Mouse (Mus musculus) forebrain, embryonic 10.5 days (tissue): ENCODE results near the gene Gm29427. TPM values are rescaled to one million over a fixed set of nuclear protein-coding genes. Genes with fewer than 3 reads are reported as not detected.

ENCODE experiments used
- DNase-seq: peaks from one replicate; pipeline ENCODE4 v3.0.0-alpha.2; 2017; ENCODE audit warnings: low spot score; ENCODE audit errors: extremely low spot score
- H3K27ac ChIP-seq: fragments of 300-500 bp; sonication (generic); 2 replicates; pipeline ENCODE4 v1.5.1; 2016; ENCODE audit warnings: mild to moderate bottlenecking
- H3K27me3 ChIP-seq: fragments of 300-500 bp; sonication (generic); 2 replicates; pipeline ENCODE4 v1.6.1; 2016; ENCODE audit warnings: mild to moderate bottlenecking; ENCODE audit not compliant: poor library complexity, severe bottlenecking
- H3K36me3 ChIP-seq: fragments of 300-500 bp; sonication (generic); replicated peaks from 2 replicates; pipeline ENCODE4 v1.6.1; 2016; ENCODE audit warnings: mild to moderate bottlenecking, moderate library complexity
- H3K4me1 ChIP-seq: fragments of 300-500 bp; sonication (generic); 2 replicates; pipeline ENCODE4 v1.6.1; 2016
- H3K4me3 ChIP-seq: fragments of 300-500 bp; sonication (generic); 2 replicates; pipeline ENCODE4 v1.5.1; 2016; ENCODE audit warnings: mild to moderate bottlenecking, moderate library complexity
- H3K9me3 ChIP-seq: fragments of 300-500 bp; sonication (generic); 2 replicates; pipeline ENCODE4 v1.6.1; 2016; ENCODE audit warnings: mild to moderate bottlenecking, moderate library complexity
- WGBS: fragments of 180-500 bp; shearing (Covaris S2); methylation state at CpG from one replicate; pipeline ENCODE4 v1.1.7; 2016; 5-methylcytosine and 5-hydroxymethylcytosine counted together
- polyA plus RNA-seq: library from polyadenylated mRNA; unstranded; fragments of >200 nt; fragmentation: Nextera tagmentation; extraction: Ambion mirVana; gene quantifications from 2 replicates; pipeline ENCODE4 v1.2.1, GENCODE M21; 2016

Gene Gm29427
- polyA plus RNA-seq, 1 experiment from 2014 or later, result not detected

DNA sequence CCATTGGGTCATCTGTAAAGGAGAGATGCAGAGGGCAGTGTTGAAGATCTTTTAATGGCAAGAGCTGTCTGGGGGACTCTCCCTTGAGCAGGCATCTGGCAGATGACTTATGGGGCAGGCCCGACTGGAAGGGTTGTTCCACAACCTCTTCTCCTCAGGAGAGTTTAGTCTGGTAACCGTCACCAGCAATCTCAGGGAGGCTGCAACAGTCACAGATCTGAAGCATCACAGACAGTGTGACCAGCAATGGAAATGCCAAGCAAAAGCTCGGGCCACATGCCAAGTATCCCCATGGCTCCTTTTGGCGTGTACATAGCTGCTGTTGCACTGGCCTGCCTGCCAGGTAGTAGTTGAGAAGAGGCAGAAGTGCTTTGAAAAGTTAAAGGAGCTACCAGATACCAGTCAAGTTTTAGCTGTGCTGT, 24.6 kb upstream of the Gm29427 start:
- 83% methylated on average over 4 of the region's 4 CpGs for WGBS
- DNase-seq, result no peak
- Histone ChIP-seq H3K4me1 (peaks cover 21% of the 10 kb centered on the region), H3K4me3 (no peak overlapping the region), H3K27ac (peak overlapping the region; percentile 60), H3K27me3 (no peaks in the 10 kb centered on the region), H3K36me3 (no peaks in the 10 kb centered on the region), H3K9me3 (no peaks in the 10 kb centered on the region)

DNA sequence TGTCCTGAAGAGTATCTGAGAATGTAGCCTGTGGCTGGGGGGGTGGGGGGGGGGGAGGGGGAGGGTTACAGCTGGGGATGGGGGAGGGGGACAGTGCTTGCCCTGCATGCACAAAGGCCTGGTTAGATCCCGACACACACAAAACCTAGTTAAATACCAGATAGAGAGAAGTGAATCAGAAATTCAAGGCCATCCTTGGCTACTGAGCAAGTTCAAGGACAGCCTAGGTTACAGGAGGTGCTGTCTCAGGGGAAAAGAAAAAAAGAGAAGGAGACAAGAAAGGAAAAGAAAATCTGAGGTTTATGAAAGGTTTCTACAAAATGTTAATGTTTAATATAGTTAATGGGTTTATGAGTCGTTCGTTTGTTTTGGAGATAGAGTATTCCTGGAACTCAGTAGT, 24.0 kb upstream of the Gm29427 start:
- no peaks in the 10 kb centered on the region for H3K36me3 ChIP-seq
- peaks cover 21% of the 10 kb centered on the region for H3K4me1 ChIP-seq
- 80% methylated on average over 3 of the region's 3 CpGs for WGBS
- H3K27me3 ChIP-seq, result no peaks in the 10 kb centered on the region
- H3K9me3 ChIP-seq, result no peaks in the 10 kb centered on the region
- no peak overlapping the region for H3K4me3 ChIP-seq
- DNase-seq, result no peak
- no peak overlapping the region for H3K27ac ChIP-seq

DNA sequence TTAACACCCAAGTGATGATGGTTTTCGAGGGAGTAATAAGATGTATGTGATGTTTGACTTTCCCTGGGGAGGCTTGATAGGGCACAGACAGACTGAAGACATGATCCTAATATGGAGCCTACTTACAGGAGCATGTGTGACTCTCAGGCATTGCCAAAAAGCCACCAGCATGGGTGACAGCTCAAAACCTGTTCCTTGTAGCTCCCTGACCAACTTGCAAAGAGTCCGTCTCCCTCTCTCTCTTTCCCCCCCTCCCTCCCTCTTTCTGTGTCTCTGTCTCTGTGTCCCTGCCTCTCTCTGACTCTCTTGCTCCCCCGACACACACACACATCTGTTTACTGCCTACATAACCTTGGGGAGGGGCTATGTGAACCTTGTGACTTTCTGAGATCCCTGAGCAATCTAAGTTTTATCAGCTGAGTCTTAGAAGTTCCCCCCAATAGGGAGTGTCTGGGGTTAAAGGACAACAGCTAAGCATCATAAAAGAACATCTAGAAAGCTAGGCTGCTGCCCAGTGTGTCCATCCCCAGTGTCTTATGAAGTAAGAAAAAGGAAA, 23.0 kb upstream of the Gm29427 start:
- no peak for DNase-seq
- Histone ChIP-seq H3K27me3 (no peaks in the 10 kb centered on the region), H3K4me3 (no peak overlapping the region), H3K9me3 (no peaks in the 10 kb centered on the region), H3K27ac (no peak overlapping the region), H3K36me3 (no peaks in the 10 kb centered on the region), H3K4me1 (peaks cover 19% of the 10 kb centered on the region)
- WGBS, result 92% methylated on average over 3 of the region's 3 CpGs

DNA sequence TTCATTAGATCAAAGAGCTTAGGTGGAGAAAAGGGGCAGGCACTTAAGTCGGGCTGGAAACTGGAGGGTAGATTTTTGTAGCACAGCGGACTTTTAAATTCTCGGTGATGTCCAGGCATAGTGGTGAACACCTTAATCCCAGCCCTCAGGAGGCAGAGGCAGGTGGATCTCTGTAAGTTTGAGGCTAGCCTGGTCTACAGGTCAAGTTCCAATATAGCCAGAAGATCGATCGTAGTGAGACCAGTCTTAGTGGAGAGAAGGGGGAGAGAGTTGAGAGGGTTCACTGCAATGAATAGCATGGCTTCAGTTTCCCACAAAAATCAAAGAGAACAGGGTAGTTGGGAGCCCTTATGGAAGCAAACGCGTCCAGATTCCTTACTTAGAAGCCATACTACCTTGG, 22.3 kb upstream of the Gm29427 start:
- no peak for DNase-seq
- 93% methylated on average over 7 of the region's 7 CpGs for WGBS
- H3K4me1 ChIP-seq, result peaks cover 11% of the 10 kb centered on the region
- no peaks in the 10 kb centered on the region for H3K36me3 ChIP-seq
- H3K27ac ChIP-seq, result no peak overlapping the region
- no peaks in the 10 kb centered on the region for H3K9me3 ChIP-seq
- no peaks in the 10 kb centered on the region for H3K27me3 ChIP-seq
- H3K4me3 ChIP-seq, result no peak overlapping the region

DNA sequence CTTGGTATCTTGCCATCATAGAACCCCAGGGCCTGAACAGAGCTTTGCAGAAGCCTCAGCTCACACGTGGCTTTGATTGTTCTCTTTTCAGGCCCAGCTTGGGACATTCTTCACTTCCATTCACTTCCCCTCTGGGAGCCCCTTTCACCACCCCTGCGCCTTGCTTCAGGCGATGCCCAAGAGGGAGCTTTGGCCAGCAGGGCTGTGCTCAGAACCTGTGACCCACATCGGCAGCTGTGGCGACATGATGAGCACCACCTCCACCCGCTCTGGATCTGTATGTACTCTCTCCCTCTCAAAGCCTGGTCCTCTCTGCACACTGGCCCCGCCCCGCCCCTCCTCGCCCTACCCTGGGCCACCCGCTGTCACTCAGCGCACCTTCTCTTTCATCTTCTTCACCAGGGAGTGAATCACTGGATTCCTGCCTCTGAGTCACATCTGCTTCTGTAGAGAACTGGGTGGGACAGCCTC, 21.8 kb upstream of the Gm29427 start:
- Histone ChIP-seq H3K36me3 (no peaks in the 10 kb centered on the region), H3K27ac (no peak overlapping the region), H3K4me3 (no peak overlapping the region), H3K9me3 (no peaks in the 10 kb centered on the region), H3K4me1 (peaks cover 11% of the 10 kb centered on the region), H3K27me3 (no peaks in the 10 kb centered on the region)
- WGBS, result 34% methylated on average over 11 of the region's 11 CpGs
- no peak for DNase-seq

DNA sequence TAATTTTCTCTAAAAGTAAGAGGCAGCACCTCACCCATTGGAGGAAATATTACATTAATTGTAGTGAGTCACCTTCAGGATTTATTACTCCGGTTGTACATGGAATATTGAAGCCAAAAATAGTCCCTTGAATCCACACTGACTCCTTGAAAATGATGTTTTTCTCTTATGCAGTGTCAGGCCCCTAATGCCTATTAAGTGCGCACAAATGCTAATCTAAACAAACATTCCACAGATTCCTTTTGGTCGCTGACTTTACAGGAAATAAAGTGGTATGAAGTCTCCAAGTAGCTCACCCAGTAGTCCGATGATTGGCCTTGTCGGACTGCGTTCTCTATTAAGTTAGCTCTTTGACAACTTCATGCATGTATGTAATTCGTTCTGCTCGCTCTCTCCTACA, 19.3 kb upstream of the Gm29427 start:
- WGBS, result 76% methylated on average over 8 of the region's 8 CpGs
- Histone ChIP-seq H3K27ac (no peak overlapping the region), H3K4me1 (peaks cover 20% of the 10 kb centered on the region), H3K36me3 (no peaks in the 10 kb centered on the region), H3K27me3 (no peaks in the 10 kb centered on the region), H3K4me3 (no peak overlapping the region), H3K9me3 (no peaks in the 10 kb centered on the region)
- DNase-seq, result no peak

DNA sequence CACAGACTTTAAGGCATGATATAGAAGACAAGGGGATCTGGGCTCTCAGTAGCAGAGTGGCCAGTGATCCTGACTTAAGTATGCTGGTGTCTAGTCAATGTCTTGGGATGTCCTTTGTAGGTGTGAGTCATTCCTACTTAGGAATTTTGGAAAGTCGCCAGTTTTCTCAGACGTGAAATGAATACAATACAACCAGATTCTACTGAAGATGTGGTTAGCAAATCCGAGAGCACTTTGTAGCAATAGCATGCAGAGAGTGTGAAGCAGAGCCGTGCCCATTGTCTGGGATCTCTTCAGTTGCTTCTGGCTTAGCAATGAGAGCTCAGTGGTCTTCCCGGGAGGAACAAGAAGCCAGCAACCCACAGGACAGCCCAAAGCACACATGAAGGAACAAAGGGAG, 18.9 kb upstream of the Gm29427 start:
- no peaks in the 10 kb centered on the region for H3K36me3 ChIP-seq
- 75% methylated on average over 5 of the region's 5 CpGs for WGBS
- H3K4me3 ChIP-seq, result no peak overlapping the region
- H3K4me1 ChIP-seq, result peaks cover 20% of the 10 kb centered on the region
- no peak overlapping the region for H3K27ac ChIP-seq
- H3K9me3 ChIP-seq, result no peaks in the 10 kb centered on the region
- H3K27me3 ChIP-seq, result no peaks in the 10 kb centered on the region
- DNase-seq, result no peak

DNA sequence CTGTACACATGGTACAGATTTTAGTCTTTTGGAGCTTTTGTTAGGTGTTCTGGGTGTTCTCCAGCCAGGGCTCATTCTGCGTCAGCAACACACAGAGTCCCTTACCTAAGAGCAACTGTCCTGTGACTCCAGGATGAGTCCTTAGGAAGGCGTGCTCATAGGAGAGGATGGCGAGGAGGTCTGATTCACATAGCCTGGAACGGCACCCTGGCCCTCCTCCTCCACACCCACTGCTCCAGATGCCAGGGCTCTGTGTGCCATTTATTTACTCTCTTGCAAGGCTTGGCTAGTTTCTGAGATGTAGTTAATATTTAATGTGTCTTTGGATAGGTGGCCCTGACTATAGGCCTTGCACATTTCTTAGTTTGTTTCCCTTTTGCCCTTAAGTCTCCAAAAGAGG, 18.1 kb upstream of the Gm29427 start:
- H3K4me3 ChIP-seq, result no peak overlapping the region
- no peaks in the 10 kb centered on the region for H3K36me3 ChIP-seq
- no peaks in the 10 kb centered on the region for H3K9me3 ChIP-seq
- H3K4me1 ChIP-seq, result peaks cover 20% of the 10 kb centered on the region
- no peak overlapping the region for H3K27ac ChIP-seq
- 93% methylated on average over 4 of the region's 4 CpGs for WGBS
- no peak for DNase-seq
- H3K27me3 ChIP-seq, result no peaks in the 10 kb centered on the region

DNA sequence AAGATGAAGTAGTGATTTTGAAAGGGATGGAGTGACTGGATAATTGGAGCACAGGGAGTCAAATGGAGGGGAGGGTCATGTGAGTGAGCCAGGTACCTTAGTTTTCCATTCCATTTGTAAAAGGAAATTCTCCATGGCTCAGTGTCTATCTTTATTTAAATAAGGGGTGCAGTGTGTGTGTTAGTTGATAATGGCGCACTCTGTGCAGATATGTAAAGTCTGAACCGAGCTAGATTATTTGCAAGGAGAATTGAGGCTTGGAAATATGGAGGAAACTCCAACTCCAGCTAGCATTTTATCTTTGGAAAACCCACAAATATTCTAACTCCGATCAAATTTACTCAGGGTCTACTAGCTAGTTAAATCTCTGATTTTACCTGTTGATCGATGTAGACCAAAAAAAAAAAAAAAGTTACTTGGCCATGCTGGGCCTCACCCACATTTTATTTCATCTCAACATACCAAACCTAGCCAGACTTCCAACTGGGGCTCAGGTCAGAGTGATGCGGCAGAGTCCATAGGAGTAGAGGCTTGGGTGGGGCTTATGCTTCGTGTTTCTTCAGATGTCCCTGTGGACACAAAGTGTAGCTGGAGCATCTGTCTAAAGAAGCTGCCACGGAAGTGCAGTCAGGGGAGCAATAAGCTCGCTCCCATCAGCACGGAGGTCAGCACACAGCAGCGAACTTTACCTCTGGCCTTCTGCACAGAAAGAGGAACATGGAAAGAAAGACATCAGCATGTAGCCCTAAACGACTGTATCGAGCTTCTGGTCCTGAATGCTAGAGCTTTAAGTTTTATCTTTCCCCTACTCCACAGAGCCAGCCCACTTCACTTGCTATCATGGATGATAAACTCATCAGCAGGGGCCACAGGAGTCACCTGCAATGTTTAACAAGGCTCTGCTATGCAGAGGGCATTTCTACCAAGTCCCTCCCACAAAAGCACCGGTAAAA, 17.4 kb upstream of the Gm29427 start:
- H3K27ac ChIP-seq, result no peak overlapping the region
- H3K27me3 ChIP-seq, result no peaks in the 10 kb centered on the region
- 88% methylated on average over 13 of the region's 13 CpGs for WGBS
- H3K4me3 ChIP-seq, result no peak overlapping the region
- peaks cover 20% of the 10 kb centered on the region for H3K4me1 ChIP-seq
- H3K9me3 ChIP-seq, result no peaks in the 10 kb centered on the region
- DNase-seq, result no peak
- H3K36me3 ChIP-seq, result no peaks in the 10 kb centered on the region

DNA sequence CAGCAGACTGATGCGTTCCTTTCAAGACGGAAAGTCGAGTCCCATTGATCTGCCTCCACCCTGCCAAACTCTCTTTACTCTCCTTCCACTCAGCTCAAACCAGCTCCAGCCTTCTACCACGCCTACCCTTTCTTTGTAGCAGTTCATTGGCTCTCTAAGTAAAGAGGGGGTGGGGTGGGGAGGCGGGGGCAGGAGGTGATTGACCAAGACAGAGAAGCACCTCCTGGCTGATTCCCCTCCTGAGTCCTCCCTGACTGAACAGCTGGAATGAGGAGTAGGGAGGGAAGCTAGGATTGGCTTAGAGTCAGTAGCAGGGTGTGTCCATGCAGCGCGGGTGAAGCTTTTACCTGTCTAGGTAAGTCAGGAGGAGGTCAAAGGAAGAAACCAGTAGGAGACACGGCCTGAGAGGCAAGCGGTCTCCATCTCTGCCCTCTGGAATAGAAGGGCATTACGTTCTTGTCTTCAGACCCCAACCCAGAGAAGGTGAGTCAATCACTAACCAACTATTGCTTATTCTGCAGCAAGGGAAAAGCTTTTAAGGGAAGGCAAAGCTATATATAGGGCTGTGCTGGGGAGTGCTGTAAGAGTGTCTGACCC, 16.2 kb upstream of the Gm29427 start, which contains the start of gene AA986860:
Gene AA986860, plus strand, starts transcription at position 236 of the 597 bp plus-strand sequence.
- DNase-seq, result peak; percentile 46
- WGBS, result 5% methylated on average over 10 of the region's 10 CpGs
- Histone ChIP-seq H3K4me3 (peak within 1 kb of the TSS; percentile 36), H3K27ac (no peak within 1 kb of the TSS), H3K9me3 (no peaks in the 10 kb centered on the region), H3K36me3 (no peaks in the 10 kb centered on the region), H3K4me1 (peaks cover 13% of the 10 kb centered on the region), H3K27me3 (no peaks in the 10 kb centered on the region)

DNA sequence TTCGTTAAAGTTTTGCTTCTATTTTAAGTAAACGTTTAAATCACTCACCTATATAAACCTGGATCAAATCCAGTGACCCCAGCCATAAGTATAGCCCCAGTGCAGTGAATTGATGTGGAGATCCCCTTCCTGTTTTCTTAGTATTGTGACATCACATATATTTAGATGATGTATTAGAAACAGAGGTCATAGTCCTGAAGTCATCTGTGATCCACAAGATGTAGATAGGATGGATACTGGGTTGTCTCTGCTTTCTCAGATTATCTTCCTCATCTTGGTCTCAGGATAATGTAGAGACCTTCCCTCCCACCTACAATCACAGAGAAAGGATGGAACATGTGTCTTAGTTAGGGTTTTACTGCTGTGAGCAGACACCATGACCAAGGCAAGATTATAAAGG, 13.6 kb upstream of the Gm29427 start, which contains the start of gene Pfkfb2:
Gene Pfkfb2, minus strand, starts transcription at position 101 of the 400 bp plus-strand sequence.
- DNase-seq, result no peak
- Histone ChIP-seq H3K27me3 (no peaks in the 10 kb centered on the region), H3K4me3 (no peak within 1 kb of the TSS), H3K4me1 (peaks cover 13% of the 10 kb centered on the region), H3K27ac (no peak within 1 kb of the TSS), H3K9me3 (no peaks in the 10 kb centered on the region), H3K36me3 (peaks cover 2% of the 10 kb centered on the region; the same call in 1 of the 2 replicates)
- 90% methylated on average over 2 of the region's 2 CpGs for WGBS

DNA sequence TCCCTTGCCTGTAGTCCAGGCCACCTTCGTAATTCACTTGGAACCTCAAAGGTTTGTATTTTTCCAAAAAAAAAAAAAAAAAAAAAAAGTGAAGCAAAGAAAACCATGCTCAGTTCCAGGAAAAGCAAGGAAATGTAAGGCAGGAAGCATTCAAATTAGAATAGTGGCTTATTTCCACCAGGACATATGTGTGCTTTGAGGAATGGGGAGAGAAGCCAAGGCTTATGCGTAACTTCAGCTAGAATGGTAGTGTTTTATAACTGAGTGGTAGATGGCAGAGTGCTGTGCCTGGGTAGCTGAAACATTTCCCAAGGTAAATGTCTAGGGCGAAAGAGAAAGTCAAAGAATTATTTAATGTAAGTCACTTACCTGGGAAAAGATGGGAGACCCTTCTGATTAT, 13.1 kb upstream of the Gm29427 start:
- 88% methylated on average over 3 of the region's 3 CpGs for WGBS

DNA sequence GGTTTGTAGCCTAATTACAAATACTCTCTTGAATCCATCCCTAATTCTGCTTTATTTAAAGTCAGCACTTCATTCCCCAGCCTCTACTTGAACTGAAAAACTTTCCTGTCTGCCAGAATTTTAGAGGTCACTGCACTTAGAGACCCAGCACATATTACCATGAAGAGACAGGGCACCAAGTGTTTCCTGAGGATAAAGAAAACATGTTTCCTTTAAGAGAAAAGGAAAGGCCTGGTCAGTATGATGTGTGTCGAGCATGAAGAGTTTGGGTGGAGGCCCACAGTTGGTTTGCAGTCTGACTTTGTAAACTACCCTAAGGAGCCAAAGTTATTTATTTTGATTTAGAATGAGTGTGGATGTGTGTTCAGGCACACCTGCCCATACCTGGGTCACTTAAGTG, 12.5 kb upstream of the Gm29427 start:
- peaks cover 10% of the 10 kb centered on the region; the same call in 1 of the 2 replicates for H3K36me3 ChIP-seq
- DNase-seq, result no peak

More for the DNA sequence above, 13.1 kb upstream of the Gm29427 start:
- H3K4me1 ChIP-seq, result peaks cover 13% of the 10 kb centered on the region
- H3K36me3 ChIP-seq, result peaks cover 5% of the 10 kb centered on the region; the same call in 1 of the 2 replicates
- no peak overlapping the region for H3K4me3 ChIP-seq
- H3K9me3 ChIP-seq, result no peaks in the 10 kb centered on the region
- H3K27me3 ChIP-seq, result no peaks in the 10 kb centered on the region
- no peak overlapping the region for H3K27ac ChIP-seq
- DNase-seq, result no peak

More for the DNA sequence above, 12.5 kb upstream of the Gm29427 start:
- H3K27me3 ChIP-seq, result no peaks in the 10 kb centered on the region
- peaks cover 13% of the 10 kb centered on the region for H3K4me1 ChIP-seq
- 67% methylated on average over 1 of the region's 1 CpGs for WGBS
- H3K4me3 ChIP-seq, result no peak overlapping the region
- no peak overlapping the region for H3K27ac ChIP-seq
- H3K9me3 ChIP-seq, result no peaks in the 10 kb centered on the region
